Mouse (Mus musculus): Measurements from ENCODE around the gene Ddc.

Gene Ddc

GRCm38 (mm10) chr11:11841590-11841989 is 56.4 kb downstream of the Ddc start:
- DNase-seq: no peak

- no peak for DNase-seq
These were observed 57.2 kb downstream of the Ddc start for GRCm38 (mm10) chr11:11840746-11841145.

- DNase-seq: no peak
These were observed 58.1 kb downstream of the Ddc start for GRCm38 (mm10) chr11:11839874-11840273.

GRCm38 (mm10) chr11:11837384-11837783 is 60.6 kb downstream of the Ddc start:
- no peak for DNase-seq

- DNase-seq: no peak
These were observed 61.1 kb downstream of the Ddc start for GRCm38 (mm10) chr11:11836713-11837370.

GRCm38 (mm10) chr11:11836262-11836661 is 61.7 kb downstream of the Ddc start:
- DNase-seq: no peak

GRCm38 (mm10) chr11:11835791-11836190 is 62.2 kb downstream of the Ddc start:
- DNase-seq: no peak

- no peak for DNase-seq
These were observed 62.6 kb downstream of the Ddc start for GRCm38 (mm10) chr11:11835361-11835760.

- no peak for DNase-seq
These were observed 64.8 kb downstream of the Ddc start for GRCm38 (mm10) chr11:11833100-11833499.

GRCm38 (mm10) chr11:11832755-11833084 is 65.2 kb downstream of the Ddc start:
- DNase-seq: no peak

- DNase-seq: no peak
These were observed 65.8 kb downstream of the Ddc start for GRCm38 (mm10) chr11:11831940-11832754.

- DNase-seq: no peak
These were observed 66.4 kb downstream of the Ddc start for GRCm38 (mm10) chr11:11831526-11831925.

GRCm38 (mm10) chr11:11830884-11831495 is 67.0 kb downstream of the Ddc start:
- no peak for DNase-seq

- no peak for DNase-seq
These were observed 68.6 kb downstream of the Ddc start for GRCm38 (mm10) chr11:11829161-11830000.

GRCm38 (mm10) chr11:11828761-11829160 is 69.2 kb downstream of the Ddc start:
- no peak for DNase-seq

- DNase-seq: no peak
These were observed 69.7 kb downstream of the Ddc start for GRCm38 (mm10) chr11:11828251-11828650.

- DNase-seq: no peak
These were observed 71.5 kb downstream of the Ddc start for GRCm38 (mm10) chr11:11826475-11826874.

- DNase-seq: no peak
These were observed 72.3 kb downstream of the Ddc start for GRCm38 (mm10) chr11:11825670-11826069.

- DNase-seq: no peak
These were observed 72.8 kb downstream of the Ddc start for GRCm38 (mm10) chr11:11824970-11825635.

GRCm38 (mm10) chr11:11823980-11824911 is 73.7 kb downstream of the Ddc start:
- DNase-seq: no peak
